Mouse (Mus musculus) kidney, adult 8-10 months (tissue): ENCODE data around the gene Cxcr3.

Experiments used
- DNase-seq, 2 experiments: peaks; one replicate each; pipeline ENCODE4 v3.0.0; 2022

Cxcr3 gene

GRCm38 (mm10) chrX:101733828-101734319, at the start of gene Cxcr3:
Gene Cxcr3 (minus strand): TSS chrX:101734269.
- DNase-seq = peak; percentile 6 to 9

GRCm38 (mm10) chrX:101772035-101772434, 38.0 kb upstream of the Cxcr3 start:
- peak; percentile 20 to 53 for DNase-seq

- DNase-seq = no peak
Measured at GRCm38 (mm10) chrX:101770307-101770706, 36.2 kb upstream of the Cxcr3 start.

GRCm38 (mm10) chrX:101769478-101769877, 35.4 kb upstream of the Cxcr3 start:
- no peak for DNase-seq

GRCm38 (mm10) chrX:101767280-101767679, 33.2 kb upstream of the Cxcr3 start:
- no peak for DNase-seq

DNA sequence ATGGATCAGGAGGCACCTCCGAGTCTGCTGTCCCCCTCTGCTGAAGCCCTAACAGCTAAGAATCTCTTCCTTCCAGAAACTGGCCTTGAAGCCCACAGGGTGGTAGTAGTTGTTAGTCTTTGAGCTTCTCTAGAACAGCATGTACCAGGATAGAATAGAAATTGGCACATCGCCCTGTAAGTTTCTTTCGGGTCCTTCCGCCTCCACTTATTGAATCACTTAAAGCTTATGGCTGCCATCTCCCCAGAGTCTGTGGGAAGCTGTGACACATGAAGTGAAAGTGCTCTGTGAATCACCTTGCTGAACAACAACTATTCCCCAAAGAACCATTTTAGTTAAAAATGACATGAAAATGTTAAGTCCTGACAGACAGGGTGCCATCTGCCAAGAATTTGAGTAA, 31.0 kb upstream of the Cxcr3 start:
- no peak for DNase-seq

DNA sequence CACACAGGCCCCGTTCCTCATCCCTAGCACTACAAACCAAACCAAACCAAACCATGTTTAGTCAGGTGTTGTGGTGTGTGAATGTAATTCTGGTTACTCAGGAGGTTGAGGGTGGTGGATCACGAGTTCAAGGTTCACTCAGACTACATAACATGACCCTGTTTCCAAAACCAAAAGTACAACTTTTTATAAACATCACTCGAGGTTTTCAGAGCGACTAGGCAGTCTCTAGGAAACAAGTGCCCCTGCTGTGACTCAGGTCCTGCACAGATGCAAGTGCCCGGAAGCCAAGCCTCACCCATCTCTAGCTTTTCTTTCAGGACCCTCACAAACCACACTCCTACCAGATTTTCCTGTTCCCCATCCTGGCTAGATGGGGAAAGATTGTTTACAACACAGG, 30.6 kb upstream of the Cxcr3 start:
- DNase-seq = no peak

DNA sequence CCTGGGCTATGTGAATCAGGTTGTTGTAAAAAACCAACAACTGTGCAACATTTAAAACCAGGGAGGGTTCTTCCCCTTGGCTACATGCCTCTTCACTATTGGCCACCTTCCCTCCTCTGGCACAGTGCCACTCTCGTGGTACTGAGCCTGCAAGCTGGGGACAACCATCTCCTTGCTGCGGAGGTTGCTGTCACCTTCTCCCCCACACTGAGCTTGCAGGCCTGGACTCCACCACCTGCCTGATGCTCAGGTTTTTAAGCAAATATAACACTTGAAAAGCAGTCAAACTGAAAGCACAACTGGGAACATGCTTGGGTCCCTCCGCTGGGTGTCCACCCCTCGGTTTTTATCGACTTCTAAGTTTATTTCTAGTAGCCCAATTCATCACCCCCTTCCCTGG, 20.4 kb upstream of the Cxcr3 start:
- peak; percentile 7 to 20 for DNase-seq

GRCm38 (mm10) chrX:101750144-101750543, 16.1 kb upstream of the Cxcr3 start:
- no peak for DNase-seq

DNA sequence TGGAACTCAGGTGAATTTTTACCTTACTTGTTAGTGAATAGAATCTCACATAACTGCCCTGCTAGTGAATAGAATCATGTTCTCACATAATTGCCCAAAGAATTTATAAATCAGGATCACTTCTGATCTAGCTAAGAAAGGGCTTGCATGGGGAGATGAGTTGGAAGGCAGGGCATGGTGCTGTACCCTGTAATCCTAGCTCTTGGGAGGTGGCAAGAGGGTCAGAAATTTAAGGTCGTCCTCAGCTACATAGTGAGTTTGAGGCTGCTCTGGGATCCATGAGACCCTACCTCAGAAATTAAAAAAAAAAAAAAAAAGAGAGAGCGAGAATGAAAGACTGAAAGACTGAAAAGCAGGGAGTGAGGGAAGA, 7.0 kb upstream of the Cxcr3 start:
- DNase-seq = no peak

DNA sequence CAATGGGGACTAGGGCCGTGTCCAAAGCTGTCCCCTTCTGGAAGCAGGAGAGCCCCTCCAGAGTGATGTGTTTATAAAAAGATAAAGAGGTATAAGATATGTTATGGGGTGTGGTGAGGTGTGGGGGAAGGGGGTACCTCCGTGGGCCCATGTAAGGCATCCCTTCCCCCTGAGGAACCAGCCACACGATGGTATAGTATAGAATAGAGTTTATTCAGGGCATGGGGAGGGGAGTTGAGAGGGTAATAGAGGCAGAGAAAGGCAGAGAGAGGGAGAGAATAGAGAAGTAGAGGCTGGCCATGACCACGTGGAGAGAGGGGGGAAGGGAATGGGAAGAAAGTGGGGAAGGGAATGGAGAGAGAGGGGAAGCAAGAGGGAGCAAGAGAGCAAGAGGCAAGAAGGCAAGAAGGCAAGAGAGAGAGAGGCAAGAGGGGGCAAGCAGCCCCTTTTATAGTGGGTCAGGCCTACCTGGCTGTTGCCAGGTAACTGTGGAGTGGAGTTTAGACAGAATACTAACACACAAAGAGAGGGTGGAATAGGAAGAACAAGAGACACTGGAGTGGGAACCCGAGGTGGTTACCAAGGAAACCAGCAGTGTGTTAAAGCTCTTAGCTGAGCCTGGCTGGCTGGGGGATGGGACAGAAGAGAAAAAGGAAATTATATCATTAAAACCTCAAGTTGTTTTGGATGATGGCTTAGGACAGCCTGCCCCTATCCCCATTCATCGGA, 6.4 kb upstream of the Cxcr3 start:
- no peak for DNase-seq

GRCm38 (mm10) chrX:101737201-101737600, 3.1 kb upstream of the Cxcr3 start:
- no peak for DNase-seq

- DNase-seq = no peak
Measured at GRCm38 (mm10) chrX:101734981-101735380, 912 bp upstream of the Cxcr3 start.

- no peak for DNase-seq
Measured at GRCm38 (mm10) chrX:101733288-101733687, 781 bp downstream of the Cxcr3 start.

GRCm38 (mm10) chrX:101732644-101733043, 1.4 kb downstream of the Cxcr3 start:
- DNase-seq = no peak

DNA sequence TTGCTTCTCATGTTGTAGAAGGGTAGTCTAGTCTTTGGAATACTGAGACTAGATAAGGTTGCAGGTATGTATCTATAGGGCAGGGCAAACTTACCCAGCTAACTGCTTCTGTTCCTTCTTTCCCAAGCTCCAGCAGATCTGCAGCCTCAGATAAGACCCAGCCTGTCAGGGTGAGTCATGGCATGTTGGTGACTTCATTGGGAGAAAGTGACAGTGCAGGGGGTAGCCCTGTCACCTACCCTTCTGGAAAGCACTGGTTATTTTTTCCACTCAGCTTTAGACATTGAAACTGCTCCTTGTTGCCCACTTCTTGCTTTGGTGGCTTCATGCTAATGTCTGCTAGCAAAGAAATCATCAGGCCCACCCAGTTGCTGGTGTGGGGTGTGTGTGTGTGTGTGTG, 4.1 kb downstream of the Cxcr3 start:
- DNase-seq = no peak

GRCm38 (mm10) chrX:101720401-101720800, 13.7 kb downstream of the Cxcr3 start:
- DNase-seq = no peak

GRCm38 (mm10) chrX:101705111-101705510, 29.0 kb downstream of the Cxcr3 start:
- DNase-seq = no peak

DNA sequence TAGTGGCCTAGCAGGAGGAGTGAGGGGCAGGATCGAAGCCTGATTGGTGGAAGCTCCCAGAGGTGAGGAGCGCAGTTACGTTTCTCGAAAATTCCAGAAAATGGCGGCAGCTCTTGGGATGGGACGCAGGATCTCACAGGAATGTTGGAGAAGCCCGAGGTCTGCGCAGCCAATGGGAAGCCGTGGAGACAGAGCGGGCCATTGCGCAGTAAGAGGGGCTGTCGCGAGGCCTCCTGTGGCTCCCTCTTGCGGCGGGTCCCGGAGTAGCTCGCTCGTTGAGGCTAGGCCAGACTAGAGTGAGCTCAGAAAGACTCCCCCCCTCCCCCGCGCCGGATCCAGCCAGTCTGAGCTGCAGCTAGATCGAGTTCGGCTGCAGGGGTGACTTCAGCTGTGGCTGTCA, 35.8 kb downstream of the Cxcr3 start:
- DNase-seq = no peak

GRCm38 (mm10) chrX:101697537-101697936, 36.5 kb downstream of the Cxcr3 start:
- DNase-seq = no peak

GRCm38 (mm10) chrX:101695686-101696085, 38.4 kb downstream of the Cxcr3 start:
- no peak for DNase-seq
